Mouse (Mus musculus) forebrain, embryonic 14.5 days (tissue): Measurements from ENCODE around the gene Lcn4. TPM values are rescaled to one million over a fixed set of nuclear protein-coding genes. Genes with fewer than 3 reads are reported as not detected.

Experiments
- ATAC-seq: fragments of 200-750 bp; cut with Nextera tagmentation; 2 replicates; pipeline ENCODE4 v1.8.0; 2017; ENCODE audit warnings: mild to moderate bottlenecking, moderate library complexity
- DNase-seq: peaks from one replicate; pipeline ENCODE4 v3.0.0-alpha.2; 2015; ENCODE audit warnings: low spot score
- H3K27ac ChIP-seq: fragments of 300-500 bp; sonication (generic); 2 replicates; pipeline ENCODE4 v1.5.1; 2014; ENCODE audit warnings: low read depth, mild to moderate bottlenecking, control low read depth, low read length, moderate library complexity
- H3K27me3 ChIP-seq: fragments of 300-500 bp; sonication (generic); replicated peaks from 2 replicates; pipeline ENCODE4 v1.6.1; 2014; ENCODE audit warnings: low read length, control low read depth, mixed read lengths; ENCODE audit not compliant: control insufficient read depth, insufficient read depth
- H3K36me3 ChIP-seq: fragments of 300-500 bp; sonication (generic); 2 replicates; pipeline ENCODE4 v1.6.1; 2014; ENCODE audit warnings: low read length, control low read depth; ENCODE audit not compliant: control insufficient read depth, insufficient read depth
- H3K4me1 ChIP-seq: fragments of 300-500 bp; sonication (generic); 2 replicates; pipeline ENCODE4 v1.6.1; 2014; ENCODE audit warnings: antibody characterized with exemption, low read length, control low read depth; ENCODE audit not compliant: control insufficient read depth, insufficient read depth
- H3K4me2 ChIP-seq: fragments of 300-500 bp; sonication (generic); 2 replicates; pipeline ENCODE4 v1.6.1; 2014; ENCODE audit warnings: mild to moderate bottlenecking, control low read depth, low read length
- H3K4me3 ChIP-seq: fragments of 300-500 bp; sonication (generic); 2 replicates; pipeline ENCODE4 v1.5.1; 2014; ENCODE audit warnings: low read depth, low read length, control low read depth
- H3K9ac ChIP-seq: fragments of 300-500 bp; sonication (generic); 2 replicates; pipeline ENCODE4 v1.6.1; 2014; ENCODE audit warnings: mild to moderate bottlenecking, low read length, control low read depth, moderate library complexity
- H3K9me3 ChIP-seq: fragments of 300-500 bp; sonication (generic); replicated peaks from 2 replicates; pipeline ENCODE4 v1.6.1; 2016; ENCODE audit warnings: low read length, control low read depth, mixed read lengths; ENCODE audit not compliant: control insufficient read depth
- WGBS: fragments of 180-500 bp; shearing (Covaris S2); extraction: QIAGEN DNeasy Blood & Tissue Kit; methylation state at CpG from one replicate; pipeline ENCODE4 v1.1.7; 2014; 5-methylcytosine and 5-hydroxymethylcytosine counted together
- polyA plus RNA-seq: library from polyadenylated mRNA; unstranded; fragments of >200 nt; fragmentation: Nextera tagmentation; extraction: Ambion mirVana; gene quantifications from 2 replicates; pipeline ENCODE4 v1.2.1, GENCODE M21; 2014

The Lcn4 gene
- polyA plus RNA-seq, 1 experiment from 2014 or later, result not detected

DNA sequence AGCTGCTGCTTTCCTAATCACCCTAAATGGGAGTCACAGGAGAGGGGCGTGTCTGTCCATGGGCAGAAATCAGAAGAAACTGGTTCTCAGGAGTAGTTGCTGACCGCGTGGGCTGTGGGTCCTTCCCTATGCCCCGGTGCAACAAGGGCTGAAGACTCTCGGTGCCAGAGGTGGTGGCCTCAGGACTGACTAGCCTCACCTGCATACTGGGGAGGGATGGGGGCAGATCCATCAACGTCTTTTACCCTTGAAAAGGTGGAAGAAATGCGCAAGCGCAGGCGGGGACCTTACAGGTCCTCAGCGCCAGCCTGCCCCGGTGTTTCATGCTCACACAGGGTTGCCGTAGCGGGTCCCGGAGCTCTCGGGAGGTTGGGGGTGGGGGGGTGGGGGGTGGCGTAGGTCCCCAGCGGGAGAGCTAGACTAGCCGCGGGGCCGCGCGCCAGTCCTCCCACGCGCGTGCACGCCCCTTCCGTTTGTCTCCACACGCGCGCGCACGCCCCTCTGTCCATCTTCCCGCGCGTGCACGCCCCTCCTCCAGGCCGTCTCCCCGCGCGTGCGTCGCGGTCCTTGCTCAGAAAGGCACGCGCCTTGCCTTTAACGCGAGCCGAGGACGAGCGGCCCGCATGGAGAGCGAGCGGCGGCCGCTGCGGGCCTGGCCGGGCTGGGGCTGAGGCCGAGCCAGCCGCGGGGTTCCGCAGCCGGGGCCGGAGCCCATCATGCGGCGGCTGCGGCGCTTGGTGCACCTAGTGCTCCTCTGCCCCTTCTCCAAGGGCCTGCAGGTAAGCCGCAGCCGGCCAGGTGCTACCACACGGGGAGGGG, 43.0 kb downstream of the Lcn4 start, which contains the start of gene Fam69b:
Gene Fam69b (plus strand): TSS at position 537 of the 819 bp plus-strand sequence.
- no peaks in the 10 kb centered on the region for H3K9me3 ChIP-seq
- peak within 1 kb of the TSS; percentile 97 for H3K9ac ChIP-seq
- peak within 1 kb of the TSS; percentile 78 for H3K27ac ChIP-seq
- ATAC-seq (peak; percentile 84), DNase-seq (peak; percentile 97)
- peak within 1 kb of the TSS; percentile 75 for H3K4me3 ChIP-seq
- no peaks in the 10 kb centered on the region for H3K36me3 ChIP-seq
- H3K4me1 ChIP-seq, result peaks cover 20% of the 10 kb centered on the region
- H3K27me3 ChIP-seq, result no peaks in the 10 kb centered on the region
- peak within 1 kb of the TSS; percentile 91 for H3K4me2 ChIP-seq
- under 1% methylated on average over 70 of the region's 70 CpGs for WGBS

GRCm38 (mm10) chr2:26626081-26626480, 45.0 kb downstream of the Lcn4 start:
- no peaks in the 10 kb centered on the region for H3K36me3 ChIP-seq
- no peak overlapping the region for H3K27ac ChIP-seq
- no peak overlapping the region for H3K9ac ChIP-seq
- DNase-seq (no peak), ATAC-seq (no peak)
- H3K9me3 ChIP-seq, result no peaks in the 10 kb centered on the region
- H3K4me2 ChIP-seq, result no peak overlapping the region
- WGBS, result 68% methylated on average over 3 of the region's 3 CpGs
- no peak overlapping the region for H3K4me3 ChIP-seq
- H3K4me1 ChIP-seq, result peaks cover 18% of the 10 kb centered on the region
- H3K27me3 ChIP-seq, result no peaks in the 10 kb centered on the region

DNA sequence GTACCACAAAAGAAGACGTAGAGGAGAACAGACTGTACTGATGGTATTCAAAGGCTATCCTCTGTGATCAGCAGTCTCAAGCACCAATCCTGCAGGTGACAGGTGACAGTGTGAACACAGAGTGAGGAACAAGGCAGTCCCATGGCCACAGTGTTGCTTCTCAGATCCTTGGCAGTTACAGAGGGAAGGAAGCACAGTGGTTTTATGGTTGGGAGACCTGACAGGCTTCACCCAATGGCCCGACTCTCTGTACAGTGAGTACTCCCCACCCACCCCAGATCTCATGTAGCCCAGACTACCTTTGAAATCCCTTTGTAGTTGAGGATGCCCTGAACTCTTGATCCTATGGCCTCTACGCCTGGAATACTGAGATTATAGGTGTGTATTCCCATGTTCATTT, 45.7 kb downstream of the Lcn4 start:
- Histone ChIP-seq H3K4me3 (no peak overlapping the region), H3K4me2 (no peak overlapping the region), H3K9me3 (no peaks in the 10 kb centered on the region), H3K27me3 (no peaks in the 10 kb centered on the region), H3K9ac (no peak overlapping the region), H3K36me3 (no peaks in the 10 kb centered on the region), H3K27ac (no peak overlapping the region), H3K4me1 (peaks cover 18% of the 10 kb centered on the region)
- DNase-seq (no peak), ATAC-seq (no peak)
- 88% methylated on average over 3 of the region's 3 CpGs for WGBS

GRCm38 (mm10) chr2:26622984-26623383, 48.1 kb downstream of the Lcn4 start:
- Histone ChIP-seq H3K9me3 (no peaks in the 10 kb centered on the region), H3K27me3 (no peaks in the 10 kb centered on the region), H3K4me2 (no peak overlapping the region), H3K9ac (no peak overlapping the region), H3K4me1 (peaks cover 4% of the 10 kb centered on the region; the same call in 1 of the 2 replicates), H3K36me3 (no peaks in the 10 kb centered on the region), H3K27ac (no peak overlapping the region), H3K4me3 (no peak overlapping the region)
- 62% methylated on average over 5 of the region's 5 CpGs for WGBS
- no peak for ATAC-seq
- no peak for DNase-seq

GRCm38 (mm10) chr2:26621246-26621645, 49.8 kb downstream of the Lcn4 start:
- no peak for ATAC-seq
- H3K9ac ChIP-seq, result no peak overlapping the region
- no peak overlapping the region for H3K27ac ChIP-seq
- no peak overlapping the region for H3K4me3 ChIP-seq
- no peak for DNase-seq
- H3K27me3 ChIP-seq, result no peaks in the 10 kb centered on the region
- no peaks in the 10 kb centered on the region for H3K36me3 ChIP-seq
- no peak overlapping the region for H3K4me2 ChIP-seq
- H3K4me1 ChIP-seq, result no peaks in the 10 kb centered on the region
- H3K9me3 ChIP-seq, result no peaks in the 10 kb centered on the region
- 32% methylated on average over 2 of the region's 2 CpGs for WGBS

GRCm38 (mm10) chr2:26617928-26618327, 53.2 kb downstream of the Lcn4 start:
- Histone ChIP-seq H3K4me3 (no peak overlapping the region), H3K9me3 (no peaks in the 10 kb centered on the region), H3K27me3 (no peaks in the 10 kb centered on the region), H3K9ac (no peak overlapping the region), H3K4me1 (no peaks in the 10 kb centered on the region), H3K4me2 (no peak overlapping the region), H3K27ac (no peak overlapping the region), H3K36me3 (no peaks in the 10 kb centered on the region)
- DNase-seq (no peak), ATAC-seq (no peak)
- 53% methylated on average over 7 of the region's 7 CpGs for WGBS

Other genes starting within 250 kb of the Lcn4 start
- 23.4 and 24.6 TPM in 2 replicates for gene Sec16a, start 226.1 kb downstream of the Lcn4 start, polyA plus RNA-seq
- 30.3 and 32.3 TPM in 2 replicates for gene Notch1, start 154.6 kb downstream of the Lcn4 start, polyA plus RNA-seq
- gene Egfl7, start 91.3 kb downstream of the Lcn4 start, polyA plus RNA-seq, result 52.5 and 52.8 TPM in 2 replicates
- gene Gm20532, start 84.6 kb downstream of the Lcn4 start, polyA plus RNA-seq, result not detected in 2 replicates
- 4.0 TPM in 2 replicates for gene Agpat2, start 66.9 kb downstream of the Lcn4 start, polyA plus RNA-seq
- gene Fam69b, start 42.8 kb downstream of the Lcn4 start, polyA plus RNA-seq, result 97.4 and 101 TPM in 2 replicates
- not detected in 2 replicates for gene Abo, start 193.7 kb upstream of the Lcn4 start, polyA plus RNA-seq
- 15.4 and 17.2 TPM in 2 replicates for gene Surf6, start 231.6 kb upstream of the Lcn4 start, polyA plus RNA-seq
- gene Med22, start 239.4 kb upstream of the Lcn4 start, polyA plus RNA-seq, result 159 and 161 TPM in 2 replicates
- 626 and 738 TPM in 2 replicates for gene Rpl7a, start 239.5 kb upstream of the Lcn4 start, polyA plus RNA-seq
- gene Surf2, start 245.1 kb upstream of the Lcn4 start, polyA plus RNA-seq, result 53.3 and 54.0 TPM in 2 replicates
- 72.0 and 74.2 TPM in 2 replicates for gene Surf1, start 245.2 kb upstream of the Lcn4 start, polyA plus RNA-seq